Mouse (Mus musculus) cerebellum, adult 2 months (tissue): Measurements from ENCODE around the gene Tns1. TPM values are rescaled to one million over a fixed set of nuclear protein-coding genes. Genes with fewer than 3 reads are reported as not detected.
A peak's percentile ranks its signal among the peaks of the same experiment; 100 is the strongest.

ENCODE experiments used
- DNase-seq, 2 experiments: peaks; one replicate each; pipeline ENCODE4 v3.0.0; 2021
- H3K27ac ChIP-seq: fragments of 200-500 bp; 2 replicates; pipeline ENCODE4 v1.5.1; 2012; ENCODE audit warnings: low read length, control low read depth, inconsistent platforms; ENCODE audit not compliant: insufficient read depth
- H3K27me3 ChIP-seq: fragments of 200-500 bp; 2 replicates; pipeline ENCODE4 v1.6.1; 2012; ENCODE audit warnings: inconsistent platforms, mild to moderate bottlenecking, low read length, moderate library complexity; ENCODE audit not compliant: control insufficient read depth, insufficient read depth
- H3K4me1 ChIP-seq: fragments of 200-500 bp; 2 replicates; pipeline ENCODE4 v1.6.1; 2011; ENCODE audit warnings: low read length; ENCODE audit not compliant: control insufficient read depth, insufficient read depth
- H3K4me3 ChIP-seq: fragments of 200-500 bp; replicated peaks from 2 replicates; pipeline ENCODE3; 2011; ENCODE audit warnings: mild to moderate bottlenecking, low read depth, low read length, control low read depth; ENCODE audit not compliant: insufficient read depth
- CTCF ChIP-seq: fragments of 200-500 bp; IDR thresholded peaks from 2 replicates; pipeline ENCODE4 v1.5.1; 2011; ENCODE audit warnings: low read depth, mild to moderate bottlenecking, control low read depth, low read length, moderate library complexity, borderline replicate concordance; ENCODE audit not compliant: insufficient read depth
- POLR2A ChIP-seq: fragments of 200-500 bp; IDR thresholded peaks from 2 replicates; pipeline ENCODE4 v1.6.1; 2011; ENCODE audit warnings: low read length, control low read depth, borderline replicate concordance; ENCODE audit not compliant: insufficient read depth
- WGBS: fragments of 180-500 bp; shearing (Covaris S2); methylation state at CpG from one replicate; pipeline ENCODE4 v1.1.7; 2018; 5-methylcytosine and 5-hydroxymethylcytosine counted together
- polyA plus RNA-seq: library from polyadenylated mRNA; depleted of rRNA; stranded (reverse); fragments of >200 nt; gene quantifications from 2 replicates; pipeline ENCODE4 v1.2.3, GENCODE M21; 2012

Tns1 gene
- polyA plus RNA-seq, 1 experiment, result 25.1 TPM

GRCm38 (mm10) chr1:74051349-74051748 is 72.9 kb downstream of the Tns1 start:
- H3K27ac ChIP-seq, result no peak overlapping the region
- no peak for DNase-seq
- H3K27me3 ChIP-seq, result no peaks in the 10 kb centered on the region
- no peaks in the 10 kb centered on the region; the same call in 1 of the 2 replicates for H3K4me1 ChIP-seq
- TF ChIP-seq CTCF (no peak), POLR2A (no peak)
- 19% methylated on average over 2 of the region's 2 CpGs for WGBS
- no peak overlapping the region for H3K4me3 ChIP-seq

- H3K4me1 ChIP-seq, result peaks cover 2% of the 10 kb centered on the region; the same call in 1 of the 2 replicates
- no peak for DNase-seq
- H3K4me3 ChIP-seq, result no peak overlapping the region
- WGBS, result 53% methylated on average over 17 of the region's 17 CpGs
- TF ChIP-seq CTCF (no peak), POLR2A (no peak)
- H3K27ac ChIP-seq, result no peak overlapping the region
- H3K27me3 ChIP-seq, result no peaks in the 10 kb centered on the region
Observed at GRCm38 (mm10) chr1:74049430-74049829, 74.8 kb downstream of the Tns1 start.

GRCm38 (mm10) chr1:74047722-74048121 is 76.5 kb downstream of the Tns1 start:
- no peak for DNase-seq
- H3K4me1 ChIP-seq, result peaks cover 4% of the 10 kb centered on the region; the same call in 1 of the 2 replicates
- H3K27ac ChIP-seq, result no peak overlapping the region
- TF ChIP-seq POLR2A (no peak), CTCF (no peak)
- H3K27me3 ChIP-seq, result no peaks in the 10 kb centered on the region; the same call in 1 of the 2 replicates
- no peak overlapping the region for H3K4me3 ChIP-seq
- 52% methylated on average over 6 of the region's 6 CpGs for WGBS

- 4% methylated on average over 2 of the region's 2 CpGs for WGBS
- TF ChIP-seq POLR2A, result no peak
- TF ChIP-seq CTCF, result no peak
- H3K27ac ChIP-seq, result no peak overlapping the region
- H3K27me3 ChIP-seq, result no peaks in the 10 kb centered on the region; the same call in 1 of the 2 replicates
- DNase-seq, result no peak
- peaks cover 4% of the 10 kb centered on the region; the same call in 1 of the 2 replicates for H3K4me1 ChIP-seq
- H3K4me3 ChIP-seq, result no peak overlapping the region
Observed at GRCm38 (mm10) chr1:74047311-74047710, 76.9 kb downstream of the Tns1 start.

GRCm38 (mm10) chr1:74045034-74045433 is 79.2 kb downstream of the Tns1 start:
- no peak overlapping the region for H3K27ac ChIP-seq
- no peaks in the 10 kb centered on the region; the same call in 1 of the 2 replicates for H3K27me3 ChIP-seq
- peaks cover 4% of the 10 kb centered on the region; the same call in 1 of the 2 replicates for H3K4me1 ChIP-seq
- TF ChIP-seq POLR2A (no peak), CTCF (no peak)
- H3K4me3 ChIP-seq, result no peak overlapping the region
- WGBS, result 96% methylated on average over 2 of the region's 2 CpGs
- no peak for DNase-seq

- WGBS, result 22% methylated on average over 1 of the region's 1 CpGs
- peak in 1 of 2 experiments; percentile 17 for DNase-seq
- Histone ChIP-seq H3K27me3 (no peaks in the 10 kb centered on the region; the same call in 1 of the 2 replicates), H3K27ac (no peak overlapping the region), H3K4me1 (peaks cover 4% of the 10 kb centered on the region; the same call in 1 of the 2 replicates), H3K4me3 (no peak overlapping the region)
- TF ChIP-seq POLR2A, result no peak
- TF ChIP-seq CTCF, result no peak
Observed at GRCm38 (mm10) chr1:74044421-74044820, 79.8 kb downstream of the Tns1 start.

- Histone ChIP-seq H3K27me3 (no peaks in the 10 kb centered on the region; the same call in 1 of the 2 replicates), H3K4me3 (no peak overlapping the region), H3K27ac (no peak overlapping the region), H3K4me1 (peaks cover 4% of the 10 kb centered on the region; the same call in 1 of the 2 replicates)
- 76% methylated on average over 4 of the region's 4 CpGs for WGBS
- no peak for DNase-seq
- TF ChIP-seq POLR2A (no peak), CTCF (no peak)
Observed at GRCm38 (mm10) chr1:74043584-74044105, 80.6 kb downstream of the Tns1 start.
